Mouse (Mus musculus) stomach, postnatal 0 days (tissue): ENCODE results near the gene Rgl3. TPM values are rescaled to one million over a fixed set of nuclear protein-coding genes. Genes with fewer than 3 reads are reported as not detected.

ENCODE experiments used
- ATAC-seq: fragments of 200-750 bp; cut with Nextera tagmentation; 2 replicates; pipeline ENCODE4 v1.8.0; 2017; ENCODE audit not compliant: low FRiP score, low TSS enrichment
- DNase-seq: peaks from one replicate; pipeline ENCODE4 v3.0.0-alpha.2; 2016; ENCODE audit warnings: low spot score
- H3K27ac ChIP-seq: fragments of 300-500 bp; sonication (generic); replicated peaks from 2 replicates; pipeline ENCODE4 v1.5.1; 2014; ENCODE audit warnings: mild to moderate bottlenecking, control low read depth
- H3K27me3 ChIP-seq: fragments of 300-500 bp; sonication (generic); 2 replicates; pipeline ENCODE4 v1.6.1; 2014; ENCODE audit warnings: low read length; ENCODE audit not compliant: control insufficient read depth, insufficient read depth
- H3K36me3 ChIP-seq: fragments of 300-500 bp; sonication (generic); 2 replicates; pipeline ENCODE4 v1.6.1; 2014; ENCODE audit warnings: low read length, mixed read lengths; ENCODE audit not compliant: control insufficient read depth, insufficient read depth
- H3K4me1 ChIP-seq: fragments of 300-500 bp; sonication (generic); replicated peaks from 2 replicates; pipeline ENCODE4 v1.6.1; 2014; ENCODE audit warnings: antibody characterized with exemption; ENCODE audit not compliant: control insufficient read depth, insufficient read depth
- H3K4me2 ChIP-seq: fragments of 300-500 bp; sonication (generic); replicated peaks from 2 replicates; pipeline ENCODE4 v1.6.1; 2014; ENCODE audit warnings: low read depth, mild to moderate bottlenecking, control low read depth, moderate library complexity
- H3K4me3 ChIP-seq: fragments of 300-500 bp; sonication (generic); 2 replicates; pipeline ENCODE4 v1.5.1; 2014; ENCODE audit warnings: low read depth, low read length, control low read depth
- H3K9ac ChIP-seq: fragments of 300-500 bp; sonication (generic); 2 replicates; pipeline ENCODE4 v1.6.1; 2014; ENCODE audit warnings: mild to moderate bottlenecking, low read length, control low read depth, mixed read lengths
- H3K9me3 ChIP-seq: fragments of 300-500 bp; sonication (generic); 2 replicates; pipeline ENCODE4 v1.6.1; 2016; ENCODE audit warnings: low read length; ENCODE audit not compliant: control insufficient read depth
- CTCF ChIP-seq: IDR thresholded peaks from 2 replicates; pipeline ENCODE4 v1.5.1; 2016; ENCODE audit warnings: antibody characterized with exemption, low read depth, mild to moderate bottlenecking, moderate library complexity
- EP300 ChIP-seq: optimal IDR thresholded peaks from 2 replicates; pipeline ENCODE3; 2016; ENCODE audit warnings: antibody characterized with exemption
- WGBS: fragments of 180-500 bp; shearing (Covaris S2); extraction: QIAGEN DNeasy Blood & Tissue Kit; methylation state at CpG from one replicate; pipeline ENCODE4 v1.1.7; 2014; 5-methylcytosine and 5-hydroxymethylcytosine counted together
- polyA plus RNA-seq: library from polyadenylated mRNA; unstranded; fragments of >200 nt; fragmentation: Nextera tagmentation; extraction: Ambion mirVana; gene quantifications from 2 replicates; pipeline ENCODE4 v1.2.1, GENCODE M21; 2015

Gene Rgl3
- polyA plus RNA-seq, 1 experiment from 2014 or later: 2.7 TPM

GRCm38 (mm10) chr9:22002194-22003162, 13.2 kb upstream of the Rgl3 start, which contains the start of the genes Ccdc151 and Prkcsh:
Gene Ccdc151, minus strand, starts transcription at chr9:22002634.
Gene Prkcsh, plus strand, starts transcription at chr9:22002806.
- no peak for TF ChIP-seq EP300
- TF ChIP-seq CTCF: peak; percentile 5; the same call in 1 of the 2 replicates
- peak within 1 kb of the TSS; percentile 72 for H3K4me2 ChIP-seq
- no peaks in the 10 kb centered on the region for H3K27me3 ChIP-seq
- H3K9ac ChIP-seq: peak within 1 kb of the TSS; percentile 63
- ATAC-seq (peak; percentile 100), DNase-seq (peak; percentile 99)
- WGBS: 6% methylated on average over 55 of the region's 57 CpGs
- H3K9me3 ChIP-seq: no peaks in the 10 kb centered on the region
- H3K4me3 ChIP-seq: peak within 1 kb of the TSS; percentile 66
- H3K4me1 ChIP-seq: peaks cover 3% of the 10 kb centered on the region; the same call in 1 of the 2 replicates
- H3K36me3 ChIP-seq: peaks cover 13% of the 10 kb centered on the region
- H3K27ac ChIP-seq: peak within 1 kb of the TSS; percentile 67

GRCm38 (mm10) chr9:22001633-22002032, 12.4 kb upstream of the Rgl3 start:
- H3K4me2 ChIP-seq: no peak overlapping the region
- ATAC-seq: no peak
- peaks cover 3% of the 10 kb centered on the region; the same call in 1 of the 2 replicates for H3K4me1 ChIP-seq
- H3K27me3 ChIP-seq: no peaks in the 10 kb centered on the region
- no peak overlapping the region for H3K27ac ChIP-seq
- peaks cover 7% of the 10 kb centered on the region; the same call in 1 of the 2 replicates for H3K36me3 ChIP-seq
- H3K9me3 ChIP-seq: no peaks in the 10 kb centered on the region
- 85% methylated on average over 4 of the region's 4 CpGs for WGBS
- H3K9ac ChIP-seq: no peak overlapping the region
- H3K4me3 ChIP-seq: no peak overlapping the region
- TF ChIP-seq CTCF (no peak), EP300 (no peak)
- no peak for DNase-seq

GRCm38 (mm10) chr9:22000296-22000695, 11.1 kb upstream of the Rgl3 start:
- Histone ChIP-seq H3K36me3 (no peaks in the 10 kb centered on the region), H3K9me3 (no peaks in the 10 kb centered on the region), H3K4me2 (no peak overlapping the region), H3K9ac (no peak overlapping the region), H3K27ac (no peak overlapping the region), H3K27me3 (no peaks in the 10 kb centered on the region), H3K4me3 (no peak overlapping the region), H3K4me1 (peaks cover 3% of the 10 kb centered on the region; the same call in 1 of the 2 replicates)
- DNase-seq (no peak), ATAC-seq (no peak)
- TF ChIP-seq EP300 (no peak), CTCF (no peak)
- 88% methylated on average over 6 of the region's 6 CpGs for WGBS

GRCm38 (mm10) chr9:21996178-21996867, 7.1 kb upstream of the Rgl3 start:
- H3K4me1 ChIP-seq: no peaks in the 10 kb centered on the region
- H3K27ac ChIP-seq: no peak overlapping the region
- H3K9me3 ChIP-seq: no peaks in the 10 kb centered on the region
- DNase-seq (no peak), ATAC-seq (no peak)
- TF ChIP-seq EP300 (no peak), CTCF (no peak)
- no peaks in the 10 kb centered on the region for H3K36me3 ChIP-seq
- no peak overlapping the region for H3K9ac ChIP-seq
- no peak overlapping the region for H3K4me2 ChIP-seq
- H3K27me3 ChIP-seq: no peaks in the 10 kb centered on the region
- WGBS: 77% methylated on average over 3 of the region's 3 CpGs
- H3K4me3 ChIP-seq: no peak overlapping the region

- H3K9ac ChIP-seq: no peak overlapping the region
- no peaks in the 10 kb centered on the region for H3K9me3 ChIP-seq
- H3K36me3 ChIP-seq: no peaks in the 10 kb centered on the region
- ATAC-seq (no peak), DNase-seq (no peak)
- H3K4me2 ChIP-seq: no peak overlapping the region
- no peak overlapping the region for H3K27ac ChIP-seq
- no peaks in the 10 kb centered on the region; the same call in 1 of the 2 replicates for H3K27me3 ChIP-seq
- H3K4me3 ChIP-seq: no peak overlapping the region
- TF ChIP-seq CTCF: no peak
- TF ChIP-seq EP300: no peak
- H3K4me1 ChIP-seq: 0 out of 2 replicates have a peak, but pooled peaks cover 2% of the 10 kb centered on the region
- 77% methylated on average over 4 of the region's 4 CpGs for WGBS
Measured at GRCm38 (mm10) chr9:21992227-21992626, 3.0 kb upstream of the Rgl3 start.
